Mouse (Mus musculus): ENCODE measurements at regions not wholly inside any gene's neighbourhood (a gene's known extent, or its start where the extent isn't known, plus 50 kb on each side); places are given as distances from the start of the nearest gene placed in this dataset.

DNA sequence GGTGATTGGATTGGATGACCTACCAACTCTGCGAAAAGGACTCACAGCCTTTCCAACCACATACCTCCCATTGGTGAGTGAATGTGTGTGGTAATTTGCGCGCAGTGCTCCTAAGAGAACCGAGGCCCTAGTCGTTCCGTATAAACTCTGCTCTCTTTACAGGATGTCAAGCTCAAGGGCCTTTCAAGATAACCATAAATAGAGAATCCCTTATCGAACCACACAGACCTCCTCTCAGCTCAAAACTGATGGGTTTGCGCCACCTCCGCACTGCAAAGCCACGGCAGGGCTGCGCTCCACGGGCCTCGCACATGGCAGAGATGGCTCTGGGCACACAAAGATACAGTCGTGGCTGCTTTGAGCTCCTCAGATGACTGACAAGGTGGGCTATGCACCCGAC lies 126.0 kb upstream of the Aco1 start:
- H3K9ac ChIP-seq (ENCODE audit: insufficient read depth, low read depth), result no peak overlapping the region
- no peaks in the 10 kb centered on the region for H3K79me2 ChIP-seq (replicated peaks; ENCODE audit: control insufficient read depth, extremely low read depth, insufficient read depth, poor library complexity, severe bottlenecking)
- dilution Hi-C loops (cut with MboI; ENCODE audit: extremely low pct_ligation_motif_present, extremely low pct_unique_long_range_greater_than_20kb, low sequenced_read_pairs), result no loop called here
- in situ Hi-C loops (cut with MboI; ENCODE audit: low pct_ligation_motif_present, low pct_unique_long_range_greater_than_20kb, low sequenced_read_pairs), result no loop called here
- no peak overlapping the region for H3K27ac ChIP-seq (ENCODE audit: insufficient read depth, low read depth)
- H3K4me3 ChIP-seq (replicated peaks in 1 of 3; ENCODE audit: low read depth in 2 of 3, low read length in 2 of 3, poor library complexity in 1 of 3), result no peak overlapping the region
- H3K27me3 ChIP-seq (replicated peaks), result no peaks in the 10 kb centered on the region
- H3K9me3 ChIP-seq (replicated peaks; ENCODE audit: low read length), result no peaks in the 10 kb centered on the region
- H3K4me1 ChIP-seq (ENCODE audit: control insufficient read depth in 1 of 2, insufficient read depth in 2 of 2), result no peaks in the 10 kb centered on the region
- H3K36me3 ChIP-seq (replicated peaks in 1 of 2; ENCODE audit: control insufficient read depth in 1 of 2, insufficient read depth in 1 of 2, low read length in 1 of 2), result no peaks in the 10 kb centered on the region
- no peak for TF ChIP-seq HCFC1 (IDR thresholded peaks at IDR 0.05; ENCODE audit: low read depth, low read length)
- no peak for TF ChIP-seq ZNF384 (IDR thresholded peaks at IDR 0.05; ENCODE audit: low read depth, low read length)
- no peak for TF ChIP-seq GABPA (IDR thresholded peaks at IDR 0.05; ENCODE audit: insufficient replicate concordance, low read depth, low read length)
- TF ChIP-seq EP300 (IDR thresholded peaks at IDR 0.05; ENCODE audit: low read length), result no peak
- no peak for TF ChIP-seq UBTF (IDR thresholded peaks at IDR 0.05; ENCODE audit: low read depth, low read length)
- DNase-seq (ENCODE audit: extremely low read depth), result no peak
- no peak overlapping the region for H3K4me2 ChIP-seq (ENCODE audit: insufficient read depth, low read depth, poor library complexity, severe bottlenecking)

DNA sequence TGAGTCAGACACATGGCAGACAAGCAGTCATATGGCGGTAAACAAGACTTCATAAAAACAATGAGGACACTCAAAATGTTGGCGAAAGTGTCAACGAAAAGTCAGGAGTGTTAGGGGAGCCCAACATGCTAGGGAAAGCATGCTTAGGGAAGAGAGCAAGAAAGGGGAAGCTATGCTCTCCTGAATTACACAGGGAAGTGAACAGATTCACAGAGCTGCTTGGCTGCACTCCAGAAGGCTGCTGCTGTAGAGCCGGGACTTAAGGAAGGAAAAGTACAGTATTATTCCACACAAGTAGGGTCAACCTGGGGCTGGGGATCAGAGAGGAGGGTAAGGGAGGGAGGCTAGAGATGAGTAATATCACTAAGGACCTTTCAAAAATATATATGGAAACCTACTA lies 124.7 kb upstream of the Aco1 start:
- Histone ChIP-seq H3K4me1 (ENCODE audit: control insufficient read depth in 1 of 2, insufficient read depth in 2 of 2) (no peaks in the 10 kb centered on the region), H3K36me3 (replicated peaks in 1 of 2; ENCODE audit: control insufficient read depth in 1 of 2, insufficient read depth in 1 of 2, low read length in 1 of 2) (no peaks in the 10 kb centered on the region), H3K27ac (ENCODE audit: insufficient read depth, low read depth) (no peak overlapping the region), H3K9ac (ENCODE audit: insufficient read depth, low read depth) (no peak overlapping the region), H3K9me3 (replicated peaks; ENCODE audit: low read length) (no peaks in the 10 kb centered on the region), H3K4me2 (ENCODE audit: insufficient read depth, low read depth, poor library complexity, severe bottlenecking) (no peak overlapping the region), H3K79me2 (replicated peaks; ENCODE audit: control insufficient read depth, extremely low read depth, insufficient read depth, poor library complexity, severe bottlenecking) (no peaks in the 10 kb centered on the region), H3K4me3 (replicated peaks in 1 of 3; ENCODE audit: low read depth in 2 of 3, low read length in 2 of 3, poor library complexity in 1 of 3) (no peak overlapping the region), H3K27me3 (replicated peaks) (no peaks in the 10 kb centered on the region)
- TF ChIP-seq PAX5 (IDR thresholded peaks at IDR 0.05; ENCODE audit: low read length), result no peak
- TF ChIP-seq TCF12 (IDR thresholded peaks at IDR 0.05; ENCODE audit: low read depth, low read length), result no peak
- no peak for TF ChIP-seq HCFC1 (IDR thresholded peaks at IDR 0.05; ENCODE audit: low read depth, low read length)
- no peak for TF ChIP-seq MYC (IDR thresholded peaks at IDR 0.05; ENCODE audit: low read depth, low read length)
- dilution Hi-C loops (cut with MboI; ENCODE audit: extremely low pct_ligation_motif_present, extremely low pct_unique_long_range_greater_than_20kb, low sequenced_read_pairs) (no loop called here), in situ Hi-C loops (cut with MboI; ENCODE audit: low pct_ligation_motif_present, low pct_unique_long_range_greater_than_20kb, low sequenced_read_pairs) (no loop called here)
- DNase-seq (ENCODE audit: extremely low read depth), result no peak

GRCm38 (mm10) chr4:40031361-40031760 lies 111.5 kb upstream of the Aco1 start:
- H3K79me2 ChIP-seq (replicated peaks; ENCODE audit: control insufficient read depth, extremely low read depth, insufficient read depth, poor library complexity, severe bottlenecking), result no peaks in the 10 kb centered on the region
- H3K4me1 ChIP-seq (ENCODE audit: control insufficient read depth in 1 of 2, insufficient read depth in 2 of 2), result no peaks in the 10 kb centered on the region
- H3K4me3 ChIP-seq (replicated peaks in 1 of 3; ENCODE audit: low read depth in 2 of 3, low read length in 2 of 3, poor library complexity in 1 of 3), result no peak overlapping the region
- TF ChIP-seq POLR2AphosphoS2 (IDR thresholded peaks at IDR 0.05; ENCODE audit: low read depth, low read length) (no peak), ZKSCAN1 (IDR thresholded peaks at IDR 0.05; ENCODE audit: borderline replicate concordance, low read depth, low read length) (no peak), EP300 (IDR thresholded peaks at IDR 0.05; ENCODE audit: low read length) (no peak), TBP (conservative IDR thresholded peaks at IDR 0.05; ENCODE audit: low read depth, low read length) (no peak), MAFK (IDR thresholded peaks at IDR 0.05; ENCODE audit: insufficient replicate concordance, low read length) (peak; percentile 91), HCFC1 (IDR thresholded peaks at IDR 0.05; ENCODE audit: low read depth, low read length) (no peak), BHLHE40 (IDR thresholded peaks at IDR 0.05; ENCODE audit: low read depth, low read length) (no peak)
- in situ Hi-C loops (cut with MboI; ENCODE audit: low pct_ligation_motif_present, low pct_unique_long_range_greater_than_20kb, low sequenced_read_pairs) (no loop called here), dilution Hi-C loops (cut with MboI; ENCODE audit: extremely low pct_ligation_motif_present, extremely low pct_unique_long_range_greater_than_20kb, low sequenced_read_pairs) (no loop called here)
- H3K4me2 ChIP-seq (ENCODE audit: insufficient read depth, low read depth, poor library complexity, severe bottlenecking), result no peak overlapping the region
- H3K9me3 ChIP-seq (replicated peaks; ENCODE audit: low read length), result no peaks in the 10 kb centered on the region
- no peaks in the 10 kb centered on the region for H3K36me3 ChIP-seq (replicated peaks in 1 of 2; ENCODE audit: control insufficient read depth in 1 of 2, insufficient read depth in 1 of 2, low read length in 1 of 2)
- no peak overlapping the region for H3K27ac ChIP-seq (ENCODE audit: insufficient read depth, low read depth)
- H3K27me3 ChIP-seq (replicated peaks), result no peaks in the 10 kb centered on the region
- H3K9ac ChIP-seq (ENCODE audit: insufficient read depth, low read depth), result no peak overlapping the region
- no peak for DNase-seq (ENCODE audit: extremely low read depth)
